Mouse (Mus musculus) testis, adult 2 months (tissue): ENCODE data around the gene Gxylt2.

Experiments used
- CTCF ChIP-seq: fragments of 200-500 bp; IDR thresholded peaks from 2 replicates; pipeline ENCODE4 v1.5.1; 2012; ENCODE audit warnings: low read depth, mild to moderate bottlenecking, inconsistent platforms, low read length, moderate library complexity; ENCODE audit not compliant: control insufficient read depth, insufficient read depth, insufficient replicate concordance
- POLR2A ChIP-seq: fragments of 200-500 bp; IDR thresholded peaks from 2 replicates; pipeline ENCODE4 v1.6.1; 2012; ENCODE audit warnings: low read depth, mild to moderate bottlenecking, inconsistent platforms, low read length, moderate library complexity; ENCODE audit not compliant: control insufficient read depth

DNA sequence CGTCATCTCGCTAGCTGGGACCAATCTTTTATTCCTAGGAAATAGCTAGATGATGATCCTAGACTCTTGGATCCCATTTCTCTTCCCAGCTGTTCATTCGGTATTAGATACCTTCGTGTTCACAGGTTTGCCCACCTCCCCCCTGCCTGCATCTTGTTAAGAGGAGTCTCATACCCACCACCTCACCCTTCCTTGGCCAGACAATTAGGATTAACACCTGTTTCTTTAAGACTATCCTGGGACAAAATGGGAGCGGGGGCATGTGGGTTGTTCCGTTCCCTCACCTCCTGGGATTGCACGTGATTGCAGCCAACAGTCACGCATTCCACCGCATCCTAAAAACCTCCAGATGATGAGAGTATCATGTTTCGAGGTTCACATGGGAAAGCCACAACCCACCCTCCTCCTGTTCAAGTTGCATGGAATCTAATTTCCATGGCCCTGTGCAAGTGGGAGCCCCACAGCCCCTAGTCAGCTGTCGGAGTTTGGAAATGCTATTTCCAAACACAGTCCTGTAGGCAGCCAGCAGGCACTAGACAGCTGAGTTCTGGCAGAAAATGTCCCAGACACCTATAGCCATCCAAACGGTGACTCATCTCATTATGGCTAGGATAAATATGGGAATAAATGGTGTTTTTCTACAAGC is 28.0 kb downstream of the Gxylt2 start:
- TF ChIP-seq POLR2A: no peak
- no peak for TF ChIP-seq CTCF
